Mouse (Mus musculus): ENCODE data around the gene Sirpb1c.
"Not testable (repeated sequence)": the region's sequence is repeated elsewhere in the genome, so short reads cannot be mapped to it uniquely, and the experiment has no call there.

DNA sequence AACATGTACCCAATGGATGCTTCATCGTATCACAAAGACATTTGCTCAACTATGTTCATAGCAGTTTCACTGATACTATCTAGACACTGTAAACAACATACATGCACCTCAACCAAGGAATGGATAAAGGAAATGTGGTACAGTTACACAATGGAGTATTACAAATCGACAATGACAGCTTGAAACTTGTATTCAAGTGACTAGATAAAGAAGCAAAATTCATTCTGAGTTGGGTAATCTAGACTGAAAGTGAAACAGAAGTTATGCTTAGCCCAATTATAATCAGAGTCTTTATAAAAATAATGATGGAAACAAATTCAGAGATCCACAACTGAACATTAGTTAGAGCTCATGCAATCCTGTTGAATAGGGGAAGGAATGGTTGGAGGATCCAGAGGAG lies 74.7 kb downstream of the Sirpb1c start:
- not testable (repeated sequence) for TF ChIP-seq CTCF (conservative IDR thresholded peaks at IDR 0.05; ENCODE audit: low read length); NANOG (IDR thresholded peaks at IDR 0.05; ENCODE audit: borderline replicate concordance, low read length); POU5F1 (IDR thresholded peaks at IDR 0.05; ENCODE audit: borderline replicate concordance, low read length)
